Mouse (Mus musculus) Patski (cell line): ENCODE results near the gene Ticam1. TPM values are rescaled to one million over a fixed set of nuclear protein-coding genes. Genes with fewer than 3 reads are reported as not detected.
"Not testable (repeated sequence)": the region's sequence is repeated elsewhere in the genome, so short reads cannot be mapped to it uniquely, and the experiment has no call there.

Experiments
- ATAC-seq: fragments of 100-300 bp; one replicate; pipeline ENCODE4 v1.8.0; 2021
- CTCF ChIA-PET: fragments of 350-600 bp; sonication (Branson Sonifier 250); formaldehyde crosslinking; loops from one replicate; lab custom pipeline; 2022; ENCODE audit warnings: inconsistent platforms; lab: Charles Lee
- POLR2A ChIA-PET: fragments of 350-600 bp; sonication (Branson Sonifier 250); formaldehyde crosslinking; loops from one replicate; lab custom pipeline; 2022; ENCODE audit warnings: antibody characterized with exemption, inconsistent platforms; lab: Charles Lee
- DNase-seq: peaks from one replicate; pipeline ENCODE4 v3.0.0-alpha.2; 2011; ENCODE audit warnings: low read depth, low spot score
- H3K27me3 ChIP-seq: fragments of 371-371 bp; one replicate; pipeline ENCODE4 v1.5.1; 2021
- CTCF ChIP-seq: fragments of 100-300 bp; IDR thresholded peaks from one replicate; pipeline ENCODE4 v1.5.1; 2021
- in situ Hi-C: fragments of 300-500 bp; cut with MboI; formaldehyde crosslinking; loops from 3 replicates; pipeline ENCODE4 v1.11.1; 2018; ENCODE audit warnings: low pct_unique_long_range_greater_than_20kb, mixed read lengths
- polyA plus RNA-seq: library from polyadenylated mRNA; unstranded; gene quantifications from one replicate; pipeline ENCODE4 v1.2.3, GENCODE M21; 2021

Gene Ticam1
- polyA plus RNA-seq, 1 experiment from 2014 or later: 23.9 TPM

DNA sequence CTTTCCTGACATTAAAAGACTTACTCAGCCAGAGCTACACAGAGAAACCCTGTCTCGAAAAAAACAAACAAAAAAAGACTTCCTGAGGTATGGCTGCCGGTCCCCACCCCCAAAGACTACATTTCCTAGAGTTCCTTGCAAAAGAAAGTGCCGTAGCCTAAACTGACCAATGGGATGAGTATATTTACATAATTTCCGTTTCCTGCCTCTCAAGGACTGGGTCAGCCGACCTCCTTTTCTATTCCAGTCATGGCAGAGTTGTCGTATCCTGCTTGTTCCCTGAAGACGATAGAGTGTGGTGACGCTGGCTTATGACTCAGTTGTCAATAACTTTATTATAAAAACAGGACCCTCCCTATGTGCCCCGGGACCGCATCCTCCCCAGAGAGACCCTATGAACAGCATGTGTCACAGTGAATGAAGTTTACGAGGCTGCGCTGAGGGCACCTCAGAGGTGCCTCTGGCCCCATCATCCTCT, 7.4 kb downstream of the Ticam1 start:
- in situ Hi-C loops: no loop called here
- POLR2A ChIA-PET: no interaction called here
- DNase-seq: no peak

DNA sequence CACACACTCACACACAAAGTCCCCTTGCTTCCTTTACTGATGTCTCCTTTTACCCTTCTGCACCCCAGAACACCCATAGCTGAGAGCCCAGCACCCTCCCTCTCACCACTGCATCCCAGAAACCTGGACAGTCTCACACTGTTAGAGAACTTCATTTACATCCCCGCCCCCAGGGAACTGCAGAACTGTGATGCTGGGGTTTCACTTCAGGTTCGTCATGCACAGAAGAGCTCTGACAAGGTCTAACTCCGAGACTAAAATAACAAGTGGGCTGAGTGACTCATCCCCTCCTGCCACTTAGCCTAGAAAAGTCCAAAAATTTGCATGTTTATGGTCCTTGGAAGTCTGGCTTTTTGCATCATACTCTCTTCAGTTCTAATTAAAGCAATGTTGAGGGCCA, 10.3 kb downstream of the Ticam1 start:
- TF ChIP-seq CTCF: no peak
- H3K27me3 ChIP-seq: no peaks in the 10 kb centered on the region
- ChIA-PET POLR2A (interaction anchor here (1.3 kb wide), 1 partner anchor 22 kb away, joined by 3 read pairs; no protein-coding TSS in a partner anchor), CTCF (interaction anchor here (1.1 kb wide), 1 partner anchor 84 kb away, joined by 4 read pairs; no protein-coding TSS in a partner anchor)
- DNase-seq (peak; percentile 82), ATAC-seq (peak; percentile 85)
- in situ Hi-C loops: no loop called here

More for the DNA sequence above, 7.4 kb downstream of the Ticam1 start:
- H3K27me3 ChIP-seq: no peaks in the 10 kb centered on the region
- no peak for TF ChIP-seq CTCF
- peak; percentile 45 for ATAC-seq
- CTCF ChIA-PET: interaction anchor here (1.0 kb wide), 1 partner anchor 321 kb away, joined by 3 read pairs; no protein-coding TSS in a partner anchor

DNA sequence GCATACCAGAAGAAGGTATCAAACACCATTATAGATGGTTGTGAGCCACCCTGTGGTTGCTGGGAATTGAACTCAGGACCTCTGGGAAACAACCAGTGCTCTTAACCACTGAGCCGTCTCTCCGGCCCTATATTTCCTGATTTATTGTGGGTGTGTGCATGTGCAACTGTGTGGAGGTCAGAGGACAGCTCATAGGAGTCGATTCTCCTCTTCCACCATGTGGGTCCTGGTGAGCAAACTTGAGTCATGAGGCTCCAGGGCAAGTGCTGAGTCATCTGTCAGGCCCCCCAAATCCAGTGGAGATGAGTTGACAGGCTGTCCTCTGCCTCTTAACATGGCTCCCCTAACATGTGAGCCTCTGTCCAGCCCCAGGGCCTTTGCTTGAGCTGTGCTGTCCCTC, 10.7 kb downstream of the Ticam1 start:
- in situ Hi-C loops: no loop called here
- peak; percentile 40 for ATAC-seq
- no peak for TF ChIP-seq CTCF
- ChIA-PET POLR2A (interaction anchor here (0.7 to 1.3 kb wide), 2 partner anchors 22 to 80 kb away, joined by 3 to 4 read pairs; no protein-coding TSS in a partner anchor), CTCF (interaction anchor here (1.1 kb wide), 1 partner anchor 84 kb away, joined by 4 read pairs; no protein-coding TSS in a partner anchor)
- DNase-seq: no peak
- H3K27me3 ChIP-seq: no peaks in the 10 kb centered on the region

DNA sequence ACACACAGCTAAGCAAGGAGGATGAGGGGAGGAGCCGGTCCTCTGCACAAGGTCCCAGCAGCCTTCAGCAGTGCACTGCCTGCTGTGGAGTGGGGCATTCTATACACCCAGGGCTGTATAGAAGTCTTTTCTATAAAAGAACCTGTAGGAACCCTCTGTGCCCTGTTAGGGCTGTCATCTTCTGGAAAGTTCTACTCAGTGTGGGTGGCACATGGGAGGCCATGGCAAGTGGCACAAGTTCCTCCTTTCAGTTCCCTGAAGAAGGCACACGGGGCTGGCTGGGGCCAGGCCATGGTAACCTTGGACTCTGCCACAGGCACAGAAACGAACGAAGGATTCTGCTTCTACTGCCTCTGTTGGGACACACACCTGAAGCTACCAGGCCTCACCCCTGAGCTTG, 11.6 kb downstream of the Ticam1 start:
- CTCF ChIA-PET: interaction anchor here (1.1 to 1.8 kb wide), 3 partner anchors 9 to 85 kb away, joined by 3 to 6 read pairs (median 4); no protein-coding TSS in a partner anchor
- ATAC-seq: no peak

DNA sequence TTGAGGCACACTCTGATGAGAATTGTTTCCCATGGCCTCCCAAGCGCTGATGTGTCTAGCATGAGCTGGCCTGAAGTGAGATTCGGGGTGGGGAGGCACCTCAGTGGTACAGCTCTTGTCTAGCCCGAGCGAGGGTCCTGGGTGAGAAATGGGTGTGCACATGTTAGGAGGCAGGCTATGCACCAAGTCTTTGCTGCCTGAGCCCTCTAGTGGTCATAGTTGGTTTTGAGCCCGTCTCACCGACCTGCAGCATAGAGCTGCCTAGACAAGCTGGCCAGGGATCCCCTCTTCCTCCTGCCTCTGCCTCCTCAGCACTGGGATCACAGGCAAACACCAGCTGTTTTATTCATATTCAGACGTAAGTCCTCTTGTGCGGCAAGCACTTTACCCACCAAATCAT, 12.6 kb downstream of the Ticam1 start:
- no peaks in the 10 kb centered on the region for H3K27me3 ChIP-seq
- ChIA-PET POLR2A (interaction anchor here (0.6 to 0.7 kb wide), 2 partner anchors 61 to 85 kb away, joined by 4 read pairs; no protein-coding TSS in a partner anchor), CTCF (interaction anchor here (0.7 to 1.8 kb wide), 5 partner anchors 8 to 133 kb away, joined by 3 to 6 read pairs (median 4); no protein-coding TSS in a partner anchor)
- DNase-seq: no peak
- no peak for ATAC-seq
- in situ Hi-C loops: no loop called here
- TF ChIP-seq CTCF: no peak

More for the DNA sequence above, 11.6 kb downstream of the Ticam1 start:
- H3K27me3 ChIP-seq: no peaks in the 10 kb centered on the region
- TF ChIP-seq CTCF: no peak
- no peak for DNase-seq
- in situ Hi-C loops: no loop called here
- POLR2A ChIA-PET: interaction anchor here (0.7 kb wide), 3 partner anchors 39 to 79 kb away, joined by 3 to 8 read pairs (median 4); no protein-coding TSS in a partner anchor

DNA sequence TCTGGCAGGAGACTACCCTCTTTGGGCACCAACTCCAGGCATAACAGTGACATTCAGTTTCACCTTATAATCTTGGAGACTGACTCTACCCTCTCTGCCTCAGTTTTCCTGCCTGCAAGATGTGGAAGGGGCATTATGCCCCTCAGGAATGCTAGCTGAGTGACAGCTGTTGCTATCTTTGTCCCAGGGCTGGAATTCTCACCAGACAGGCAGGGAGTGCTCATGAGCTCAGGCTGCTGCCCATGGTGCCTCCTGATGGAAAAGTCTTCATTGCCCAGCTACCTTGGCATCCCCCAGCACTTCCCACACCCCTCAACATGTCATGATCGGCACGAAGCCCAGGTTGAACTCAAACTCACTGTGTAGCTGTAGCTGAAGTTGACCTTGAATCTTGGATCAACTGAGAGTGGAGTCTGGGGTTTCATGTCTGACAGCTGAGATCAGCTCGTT, 13.9 kb downstream of the Ticam1 start:
- CTCF ChIA-PET: interaction anchor here (0.6 to 1.7 kb wide), 5 partner anchors 9 to 132 kb away, joined by 3 to 4 read pairs (median 3); no protein-coding TSS in a partner anchor
- no peak for TF ChIP-seq CTCF
- ATAC-seq (no peak), DNase-seq (no peak)
- POLR2A ChIA-PET: interaction anchor here (0.6 kb wide), 1 partner anchor 183 kb away, joined by 4 read pairs; no protein-coding TSS in a partner anchor
- in situ Hi-C loops: no loop called here
- H3K27me3 ChIP-seq: no peaks in the 10 kb centered on the region

DNA sequence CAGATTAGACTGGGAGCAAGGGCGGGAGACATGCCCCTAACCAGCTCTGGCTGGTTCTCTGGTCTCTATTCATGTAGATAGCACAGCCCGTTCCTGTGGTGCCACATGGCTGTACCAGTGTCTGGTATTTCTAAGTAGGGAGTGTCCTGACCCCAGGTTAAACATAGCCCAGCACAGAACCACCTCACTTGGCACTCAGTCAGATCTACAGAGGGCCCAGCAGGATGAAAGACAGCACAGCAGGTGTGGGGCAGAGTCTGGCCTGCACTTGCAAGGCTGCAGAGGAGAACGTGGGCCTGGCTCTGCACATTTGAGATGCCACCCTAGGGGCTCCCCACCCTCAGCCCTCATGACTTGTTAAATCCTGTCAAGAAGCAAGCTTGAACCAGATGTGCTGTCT, 15.4 kb downstream of the Ticam1 start:
- ATAC-seq: no peak
- in situ Hi-C loops: no loop called here
- TF ChIP-seq CTCF: no peak
- no peaks in the 10 kb centered on the region for H3K27me3 ChIP-seq
- POLR2A ChIA-PET: no interaction called here
- no peak for DNase-seq
- CTCF ChIA-PET: interaction anchor here (1.3 kb wide), 1 partner anchor 89 kb away, joined by 3 read pairs; no protein-coding TSS in a partner anchor

DNA sequence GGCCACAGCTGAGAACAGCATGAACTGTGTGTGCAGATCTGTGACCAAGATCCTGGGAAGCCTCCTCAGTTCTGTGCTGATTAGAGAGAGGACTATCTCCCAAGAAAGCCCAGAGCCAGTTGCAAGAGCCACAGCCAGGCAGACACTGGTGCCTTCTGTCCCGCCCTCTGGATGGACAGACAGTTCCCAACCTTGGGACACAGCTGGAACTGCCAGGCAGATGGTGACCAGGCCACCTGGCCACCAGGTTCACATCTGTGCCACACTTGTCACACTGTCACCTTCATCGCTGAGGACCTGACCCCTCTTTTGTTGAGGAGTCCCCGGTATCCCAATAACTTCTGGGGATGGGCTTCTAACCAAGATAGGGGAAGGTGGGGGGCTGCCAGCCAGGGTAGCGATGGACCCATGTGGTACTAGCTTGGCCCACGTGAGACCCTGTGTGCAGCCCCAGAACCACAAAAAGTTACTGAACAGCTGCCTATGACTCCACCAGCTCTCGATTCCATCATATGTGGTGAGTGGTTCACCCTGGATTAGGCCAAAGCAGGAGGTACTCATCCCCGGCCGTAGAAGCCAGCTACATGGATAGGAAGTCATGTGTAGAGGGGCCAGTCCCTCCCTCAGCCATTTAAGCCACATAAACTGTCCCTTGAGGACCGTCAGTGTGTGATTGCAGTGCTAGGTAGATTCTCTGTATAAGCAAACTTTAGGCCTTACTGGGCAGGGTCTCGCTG, 17.1 kb downstream of the Ticam1 start:
- TF ChIP-seq CTCF: no peak
- ChIA-PET CTCF (interaction anchor here (1.2 kb wide), 1 partner anchor 91 kb away, joined by 3 read pairs; no protein-coding TSS in a partner anchor), POLR2A (no interaction called here)
- DNase-seq: no peak
- H3K27me3 ChIP-seq: no peaks in the 10 kb centered on the region
- no peak for ATAC-seq
- in situ Hi-C loops: loop anchor here (10.0 kb wide), 1 partner anchor 55 kb away; no protein-coding TSS in a partner anchor

DNA sequence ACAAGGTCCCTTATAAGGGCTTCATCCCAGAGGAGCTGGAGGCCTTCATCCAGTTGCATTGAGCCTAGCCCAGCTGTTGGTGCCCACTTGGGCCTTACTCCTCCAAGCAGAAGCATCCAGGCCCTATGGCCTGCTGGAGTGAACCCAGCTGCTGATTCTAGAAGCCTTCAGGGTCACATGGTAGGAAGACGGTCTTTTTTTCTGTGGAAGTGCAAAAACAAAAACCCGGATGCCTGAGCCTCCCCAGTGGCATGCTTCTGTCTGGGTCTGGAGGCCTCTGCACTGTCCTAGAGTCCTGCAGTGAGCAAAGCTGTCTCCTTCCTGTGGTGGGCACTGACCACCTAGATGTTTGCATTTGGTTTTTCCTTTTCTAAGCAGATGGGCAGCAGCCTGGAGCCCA, 17.8 kb downstream of the Ticam1 start:
- DNase-seq, POLR2A ChIA-PET, H3K27me3 ChIP-seq, ATAC-seq: not testable (repeated sequence)
- CTCF ChIA-PET: interaction anchor here (1.2 kb wide), 1 partner anchor 92 kb away, joined by 3 read pairs; no protein-coding TSS in a partner anchor
- in situ Hi-C loops: loop anchor here (10.0 kb wide), 1 partner anchor 54 kb away; no protein-coding TSS in a partner anchor

DNA sequence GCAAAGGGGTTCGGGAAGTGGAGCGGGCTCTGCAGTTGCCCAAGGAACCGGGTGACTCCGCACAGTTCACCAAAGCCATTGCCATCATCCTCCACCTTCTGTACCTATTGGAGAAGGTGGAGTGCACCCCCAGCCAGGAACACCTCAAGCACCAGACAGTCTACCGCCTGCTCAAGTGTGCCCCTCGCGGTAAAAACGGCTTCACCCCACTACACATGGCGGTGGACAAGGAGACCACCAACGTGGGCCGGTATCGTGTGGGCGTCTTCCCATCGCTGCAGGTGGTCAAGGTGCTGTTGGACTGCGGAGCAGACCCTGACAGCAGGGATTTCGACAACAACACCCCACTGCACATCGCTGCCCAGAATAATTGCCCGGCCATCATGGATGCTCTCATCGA, 18.3 kb downstream of the Ticam1 start:
- ATAC-seq, DNase-seq, H3K27me3 ChIP-seq, POLR2A ChIA-PET: not testable (repeated sequence)
- in situ Hi-C loops: loop anchor here (10.0 kb wide), 1 partner anchor 53 kb away; no protein-coding TSS in a partner anchor
- CTCF ChIA-PET: interaction anchor here (0.7 kb wide), 1 partner anchor 99 kb away, joined by 3 read pairs; no protein-coding TSS in a partner anchor
